Mouse (Mus musculus) thymus, postnatal 25 days (tissue): ENCODE results near the gene Ssc4d.

Experiments used
- DNase-seq: peaks from one replicate; pipeline ENCODE4 v3.0.0; 2022

Ssc4d gene

GRCm38 (mm10) chr5:135975893-135976668 lies 1.8 kb upstream of the Ssc4d start:
- DNase-seq = no peak

- no peak for DNase-seq
Measured at GRCm38 (mm10) chr5:135971876-135972275, 2.5 kb downstream of the Ssc4d start.

GRCm38 (mm10) chr5:135970247-135970646 lies 4.1 kb downstream of the Ssc4d start:
- DNase-seq = no peak

GRCm38 (mm10) chr5:135968781-135969180 lies 5.5 kb downstream of the Ssc4d start:
- peak; percentile 70 for DNase-seq

GRCm38 (mm10) chr5:135966866-135967265 lies 7.5 kb downstream of the Ssc4d start:
- DNase-seq = no peak

- no peak for DNase-seq
Measured at GRCm38 (mm10) chr5:135965501-135965930, 8.8 kb downstream of the Ssc4d start.

- DNase-seq = no peak
Measured at GRCm38 (mm10) chr5:135963280-135963627, 11.1 kb downstream of the Ssc4d start.

- DNase-seq = peak; percentile 98
Measured at GRCm38 (mm10) chr5:135962492-135963279, 11.6 kb downstream of the Ssc4d start.

GRCm38 (mm10) chr5:135962125-135962491 lies 12.2 kb downstream of the Ssc4d start:
- DNase-seq = no peak

GRCm38 (mm10) chr5:135960909-135961635 lies 13.3 kb downstream of the Ssc4d start:
- no peak for DNase-seq

GRCm38 (mm10) chr5:135959911-135960310 lies 14.4 kb downstream of the Ssc4d start:
- no peak for DNase-seq

- DNase-seq = no peak
Measured at GRCm38 (mm10) chr5:135958367-135958766, 16.0 kb downstream of the Ssc4d start.

GRCm38 (mm10) chr5:135957207-135957974 lies 16.9 kb downstream of the Ssc4d start:
- DNase-seq = peak; percentile 92

GRCm38 (mm10) chr5:135956300-135957206 lies 17.8 kb downstream of the Ssc4d start:
- DNase-seq = no peak

GRCm38 (mm10) chr5:135952830-135953229 lies 21.5 kb downstream of the Ssc4d start:
- no peak for DNase-seq

GRCm38 (mm10) chr5:135951660-135952059 lies 22.7 kb downstream of the Ssc4d start:
- DNase-seq = no peak

GRCm38 (mm10) chr5:135950710-135951412 lies 23.5 kb downstream of the Ssc4d start:
- no peak for DNase-seq

- DNase-seq = no peak
Measured at GRCm38 (mm10) chr5:135946621-135947020, 27.7 kb downstream of the Ssc4d start.

- DNase-seq = no peak
Measured at GRCm38 (mm10) chr5:135945916-135946408, 28.4 kb downstream of the Ssc4d start.

GRCm38 (mm10) chr5:135942710-135943109 lies 31.6 kb downstream of the Ssc4d start:
- no peak for DNase-seq

GRCm38 (mm10) chr5:135940587-135940986 lies 33.7 kb downstream of the Ssc4d start:
- DNase-seq = no peak
